Mouse (Mus musculus) lung, adult 2 months (tissue): Measurements from ENCODE around the gene Serinc1.

Source experiments
- CTCF ChIP-seq: fragments of 200-500 bp; IDR thresholded peaks from 2 replicates; pipeline ENCODE4 v1.5.1; 2011; ENCODE audit warnings: mild to moderate bottlenecking, low read length, control low read depth; ENCODE audit not compliant: insufficient read depth
- POLR2A ChIP-seq: fragments of 200-500 bp; IDR thresholded peaks from 2 replicates; pipeline ENCODE4 v1.6.1; 2011; ENCODE audit warnings: low read depth, mild to moderate bottlenecking, control low read depth, low read length, borderline replicate concordance; ENCODE audit errors: extremely low read depth

- TF ChIP-seq CTCF (no peak), POLR2A (no peak)
Measured at GRCm38 (mm10) chr10:57514616-57515015, 17.7 kb downstream of the Serinc1 start.
